Mouse (Mus musculus) lung, embryonic 15.5 days (tissue): ENCODE data around the gene Stra6. TPM values are rescaled to one million over a fixed set of nuclear protein-coding genes. Genes with fewer than 3 reads are reported as not detected.
A peak's percentile ranks its signal among the peaks of the same experiment; 100 is the strongest.

Experiments
- ATAC-seq: fragments of 200-750 bp; cut with Nextera tagmentation; 2 replicates; pipeline ENCODE4 v1.8.0; 2017; ENCODE audit warnings: moderate number of reproducible peaks, borderline replicate concordance; ENCODE audit not compliant: low FRiP score, low TSS enrichment; ENCODE audit errors: extremely low read depth
- H3K27ac ChIP-seq: fragments of 300-500 bp; sonication (generic); 2 replicates; pipeline ENCODE4 v1.5.1; 2015; ENCODE audit warnings: moderate library complexity, mild to moderate bottlenecking, inconsistent platforms
- H3K27me3 ChIP-seq: fragments of 300-500 bp; sonication (generic); 2 replicates; pipeline ENCODE4 v1.6.1; 2015; ENCODE audit warnings: inconsistent platforms
- H3K36me3 ChIP-seq: fragments of 300-500 bp; sonication (generic); 2 replicates; pipeline ENCODE4 v1.6.1; 2015; ENCODE audit warnings: inconsistent platforms
- H3K4me1 ChIP-seq: fragments of 300-500 bp; sonication (generic); 2 replicates; pipeline ENCODE4 v1.6.1; 2015; ENCODE audit warnings: inconsistent platforms
- H3K4me2 ChIP-seq: fragments of 300-500 bp; sonication (generic); 2 replicates; pipeline ENCODE4 v1.6.1; 2015; ENCODE audit warnings: inconsistent platforms, mild to moderate bottlenecking, moderate library complexity
- H3K4me3 ChIP-seq: fragments of 300-500 bp; sonication (generic); 2 replicates; pipeline ENCODE4 v1.5.1; 2015; ENCODE audit warnings: mild to moderate bottlenecking, inconsistent platforms
- H3K9ac ChIP-seq: fragments of 300-500 bp; sonication (generic); 2 replicates; pipeline ENCODE4 v1.6.1; 2015; ENCODE audit warnings: inconsistent platforms
- H3K9me3 ChIP-seq: fragments of 300-500 bp; sonication (generic); 2 replicates; pipeline ENCODE4 v1.6.1; 2016; ENCODE audit warnings: inconsistent platforms
- WGBS: fragments of 180-500 bp; shearing (Covaris S2); methylation state at CpG from one replicate; pipeline ENCODE4 v1.1.7; 2015; 5-methylcytosine and 5-hydroxymethylcytosine counted together
- polyA plus RNA-seq: library from polyadenylated mRNA; unstranded; fragments of >200 nt; fragmentation: Nextera tagmentation; extraction: Ambion mirVana; gene quantifications from 2 replicates; pipeline ENCODE4 v1.2.1, GENCODE M21; 2015

The Stra6 gene
- polyA plus RNA-seq, 1 experiment from 2014 or later: 1.2 TPM

DNA sequence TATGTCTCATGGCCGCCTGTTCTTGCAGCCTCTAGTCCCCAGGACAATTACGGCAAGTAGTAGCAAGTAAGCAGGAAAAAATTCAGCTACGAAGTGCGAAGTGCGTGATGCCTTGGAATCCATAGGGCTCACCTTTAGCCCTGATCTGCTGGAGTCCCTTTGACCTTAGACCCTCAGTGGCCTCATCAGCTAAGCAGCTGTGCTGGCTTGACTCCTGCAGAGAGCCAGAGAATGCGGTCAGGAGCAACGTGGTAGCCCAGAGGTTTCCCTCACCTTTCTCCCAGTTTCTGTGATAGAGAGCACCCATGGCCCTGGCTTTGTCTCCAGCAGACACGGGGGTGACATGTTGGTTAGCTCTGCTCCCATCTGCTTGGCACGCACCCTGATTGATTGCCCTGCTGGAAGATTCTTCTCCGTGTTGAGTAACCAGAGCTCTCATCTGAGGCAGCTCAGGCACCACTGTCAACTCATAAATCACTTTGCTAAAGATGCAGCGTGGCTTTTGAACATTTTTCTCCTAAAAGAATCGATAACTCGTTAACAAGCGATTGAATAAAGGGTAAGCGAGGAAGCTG lies 42.1 kb downstream of the Stra6 start:
- Histone ChIP-seq H3K4me2 (no peak overlapping the region), H3K27ac (no peak overlapping the region), H3K36me3 (no peaks in the 10 kb centered on the region), H3K9me3 (no peaks in the 10 kb centered on the region), H3K4me3 (no peak overlapping the region), H3K9ac (no peak overlapping the region), H3K4me1 (no peaks in the 10 kb centered on the region), H3K27me3 (no peaks in the 10 kb centered on the region)
- ATAC-seq: no peak
- WGBS: 38% methylated on average over 15 of the region's 15 CpGs

DNA sequence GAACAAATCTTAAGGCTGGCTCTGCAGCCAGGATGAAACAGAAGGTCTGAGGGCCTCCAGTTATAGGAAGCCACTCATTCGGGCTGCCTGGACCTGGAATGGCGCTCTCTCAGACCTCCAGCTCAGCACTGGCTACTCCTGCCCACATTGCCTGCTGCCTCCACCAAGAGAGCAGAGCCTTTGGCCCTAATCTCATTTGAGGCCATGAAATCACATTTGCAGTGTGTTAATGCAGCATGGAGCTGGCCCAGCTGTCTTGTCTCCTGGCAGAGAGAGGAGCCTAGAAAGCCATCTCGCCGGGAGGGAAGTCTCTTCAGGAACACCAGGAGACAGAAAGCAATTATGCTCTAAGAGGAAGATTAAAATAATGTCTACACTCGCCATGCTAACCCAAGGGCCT lies 43.9 kb downstream of the Stra6 start:
- ATAC-seq: no peak
- Histone ChIP-seq H3K4me3 (no peak overlapping the region), H3K9ac (no peak overlapping the region), H3K4me1 (peaks cover 8% of the 10 kb centered on the region; the same call in 1 of the 2 replicates), H3K4me2 (no peak overlapping the region), H3K27me3 (no peaks in the 10 kb centered on the region), H3K27ac (no peak overlapping the region), H3K36me3 (no peaks in the 10 kb centered on the region), H3K9me3 (no peaks in the 10 kb centered on the region)
- 55% methylated on average over 5 of the region's 5 CpGs for WGBS

DNA sequence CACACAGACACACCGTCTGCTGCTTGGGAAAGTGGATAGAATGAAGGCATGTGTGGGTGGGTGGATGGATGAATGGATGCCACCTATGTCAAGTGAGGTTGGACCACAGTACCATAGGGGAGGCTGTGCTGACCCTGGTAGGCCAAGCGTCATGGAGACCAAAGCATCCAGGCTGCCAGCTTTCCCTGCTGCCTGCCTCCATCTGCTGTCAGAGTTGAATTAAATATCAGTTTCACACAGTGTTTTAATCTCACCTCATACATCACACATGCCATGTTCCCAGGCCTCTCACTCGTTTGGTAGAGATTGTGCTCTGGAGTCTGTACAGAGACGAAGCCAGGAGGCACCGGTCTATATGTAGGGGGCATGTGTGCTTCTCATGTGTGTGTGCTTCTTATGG lies 47.2 kb downstream of the Stra6 start:
- Histone ChIP-seq H3K4me3 (no peak overlapping the region), H3K9ac (no peak overlapping the region), H3K36me3 (no peaks in the 10 kb centered on the region), H3K4me2 (no peak overlapping the region), H3K27me3 (peaks cover 12% of the 10 kb centered on the region), H3K9me3 (no peaks in the 10 kb centered on the region), H3K27ac (no peak overlapping the region), H3K4me1 (peaks cover 29% of the 10 kb centered on the region)
- WGBS: 58% methylated on average over 5 of the region's 5 CpGs
- no peak for ATAC-seq

DNA sequence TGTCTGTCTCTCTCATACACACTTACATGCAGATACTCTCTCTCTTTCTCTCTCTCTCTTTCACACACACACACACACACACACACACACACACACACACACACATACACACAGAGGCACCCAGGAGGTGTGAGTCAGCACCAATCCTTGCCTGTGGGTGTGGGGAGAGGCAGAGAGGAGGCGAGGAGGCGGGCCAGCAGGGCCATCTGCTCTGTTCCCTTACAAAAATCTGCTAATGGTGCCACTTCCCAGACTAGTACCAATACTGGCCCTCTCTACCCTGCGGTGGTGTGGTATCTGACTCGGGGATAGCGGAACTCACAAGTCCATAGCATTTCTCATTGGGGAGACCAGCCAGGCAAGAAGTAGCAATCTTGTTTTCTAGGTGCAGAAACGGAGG lies 47.8 kb downstream of the Stra6 start:
- Histone ChIP-seq H3K4me2 (no peak overlapping the region), H3K27ac (no peak overlapping the region), H3K9me3 (no peaks in the 10 kb centered on the region), H3K27me3 (peaks cover 12% of the 10 kb centered on the region), H3K36me3 (no peaks in the 10 kb centered on the region), H3K9ac (no peak overlapping the region), H3K4me3 (no peak overlapping the region), H3K4me1 (peaks cover 29% of the 10 kb centered on the region)
- ATAC-seq: no peak
- 64% methylated on average over 6 of the region's 6 CpGs for WGBS

DNA sequence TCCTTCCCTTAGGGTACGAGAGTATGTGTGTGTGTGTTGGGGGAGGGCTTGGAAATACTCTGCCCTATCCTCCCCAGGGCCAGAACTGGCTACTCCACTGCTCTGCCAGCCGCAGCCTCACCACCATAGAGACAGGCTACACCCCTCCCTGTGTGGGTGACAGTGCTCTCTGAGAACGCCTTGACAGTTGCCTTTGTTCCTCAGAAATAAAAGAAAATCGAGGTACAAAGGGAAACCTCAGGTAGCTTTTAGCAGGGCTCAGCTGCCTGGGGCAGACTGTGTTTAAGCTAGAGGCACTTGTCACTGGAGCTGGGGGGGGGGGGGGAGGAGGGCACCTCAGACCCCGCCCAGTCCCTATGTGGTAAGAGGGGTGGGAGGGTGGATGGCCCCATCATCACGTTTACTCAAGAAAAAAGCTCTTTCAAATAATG lies 48.7 kb downstream of the Stra6 start:
- 0 out of 2 replicates have a peak, but pooled peaks have one; percentile 33 for ATAC-seq
- 20% methylated on average over 6 of the region's 6 CpGs for WGBS
- H3K4me2 ChIP-seq: peak overlapping the region; percentile 47; the same call in 1 of the 2 replicates

DNA sequence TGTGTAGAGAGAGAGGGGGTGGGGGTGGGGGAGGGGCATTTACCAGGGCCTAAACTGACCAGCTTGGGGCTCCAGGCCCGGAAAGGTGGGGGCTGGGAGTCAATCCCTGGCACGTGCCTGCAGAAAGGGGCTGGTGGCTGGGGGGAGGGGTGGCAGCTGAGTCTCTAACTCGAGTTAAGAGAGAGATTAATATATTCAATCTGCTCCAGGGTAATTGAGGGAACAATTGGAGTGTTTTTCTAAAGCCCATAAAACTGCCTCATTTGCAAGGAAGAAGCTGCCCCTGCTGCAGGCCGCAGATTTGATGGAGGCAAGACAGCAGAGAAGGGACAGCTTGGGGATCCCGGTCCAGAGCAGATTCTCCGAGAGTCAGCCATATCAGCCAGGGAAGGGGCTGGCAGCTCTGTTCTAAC lies 49.3 kb downstream of the Stra6 start:
- Histone ChIP-seq H3K9me3 (no peaks in the 10 kb centered on the region), H3K27me3 (peaks cover 12% of the 10 kb centered on the region), H3K9ac (no peak overlapping the region), H3K4me2 (peak overlapping the region; percentile 47), H3K4me1 (peaks cover 29% of the 10 kb centered on the region), H3K36me3 (no peaks in the 10 kb centered on the region), H3K4me3 (no peak overlapping the region), H3K27ac (peak overlapping the region; percentile 44)
- WGBS: 12% methylated on average over 6 of the region's 6 CpGs
- ATAC-seq: 0 out of 2 replicates have a peak, but pooled peaks have one; percentile 21

More for the DNA sequence above, 48.7 kb downstream of the Stra6 start:
- no peak overlapping the region for H3K9ac ChIP-seq
- H3K27ac ChIP-seq: 0 out of 2 replicates have a peak overlapping the region, but pooled peaks have one; percentile 7
- H3K4me1 ChIP-seq: peaks cover 29% of the 10 kb centered on the region
- H3K4me3 ChIP-seq: no peak overlapping the region
- H3K27me3 ChIP-seq: peaks cover 12% of the 10 kb centered on the region
- no peaks in the 10 kb centered on the region for H3K9me3 ChIP-seq
- H3K36me3 ChIP-seq: no peaks in the 10 kb centered on the region

- no peak overlapping the region for H3K9ac ChIP-seq
- WGBS: 11% methylated on average over 22 of the region's 22 CpGs
Observed at GRCm38 (mm10) chr9:58113279-58113884, 49.8 kb downstream of the Stra6 start.

GRCm38 (mm10) chr9:58114019-58114418 lies 50.4 kb downstream of the Stra6 start:
- no peaks in the 10 kb centered on the region for H3K36me3 ChIP-seq
- peak overlapping the region; percentile 47 for H3K4me2 ChIP-seq
- no peak overlapping the region for H3K4me3 ChIP-seq
- no peak for ATAC-seq
- H3K9ac ChIP-seq: no peak overlapping the region
- peaks cover 12% of the 10 kb centered on the region for H3K27me3 ChIP-seq
- no peak overlapping the region for H3K27ac ChIP-seq
- no peaks in the 10 kb centered on the region for H3K9me3 ChIP-seq
- 18% methylated on average over 9 of the region's 9 CpGs for WGBS
- H3K4me1 ChIP-seq: peaks cover 34% of the 10 kb centered on the region

More at GRCm38 (mm10) chr9:58113279-58113884, 49.8 kb downstream of the Stra6 start:
- peak overlapping the region; percentile 44 for H3K27ac ChIP-seq
- H3K27me3 ChIP-seq: peaks cover 12% of the 10 kb centered on the region
- ATAC-seq: peak; percentile 33
- H3K4me1 ChIP-seq: peaks cover 31% of the 10 kb centered on the region
- peak overlapping the region; percentile 19; the same call in 1 of the 2 replicates for H3K4me3 ChIP-seq
- H3K9me3 ChIP-seq: no peaks in the 10 kb centered on the region
- peak overlapping the region; percentile 47 for H3K4me2 ChIP-seq
- no peaks in the 10 kb centered on the region for H3K36me3 ChIP-seq

- H3K27ac ChIP-seq: no peak overlapping the region
- 40% methylated on average over 7 of the region's 7 CpGs for WGBS
- no peak for ATAC-seq
- H3K36me3 ChIP-seq: no peaks in the 10 kb centered on the region
- H3K4me2 ChIP-seq: no peak overlapping the region
- no peak overlapping the region for H3K4me3 ChIP-seq
- H3K9ac ChIP-seq: no peak overlapping the region
- peaks cover 12% of the 10 kb centered on the region for H3K27me3 ChIP-seq
- no peaks in the 10 kb centered on the region for H3K9me3 ChIP-seq
- H3K4me1 ChIP-seq: peaks cover 34% of the 10 kb centered on the region
Observed at GRCm38 (mm10) chr9:58115297-58115925, 51.8 kb downstream of the Stra6 start.

DNA sequence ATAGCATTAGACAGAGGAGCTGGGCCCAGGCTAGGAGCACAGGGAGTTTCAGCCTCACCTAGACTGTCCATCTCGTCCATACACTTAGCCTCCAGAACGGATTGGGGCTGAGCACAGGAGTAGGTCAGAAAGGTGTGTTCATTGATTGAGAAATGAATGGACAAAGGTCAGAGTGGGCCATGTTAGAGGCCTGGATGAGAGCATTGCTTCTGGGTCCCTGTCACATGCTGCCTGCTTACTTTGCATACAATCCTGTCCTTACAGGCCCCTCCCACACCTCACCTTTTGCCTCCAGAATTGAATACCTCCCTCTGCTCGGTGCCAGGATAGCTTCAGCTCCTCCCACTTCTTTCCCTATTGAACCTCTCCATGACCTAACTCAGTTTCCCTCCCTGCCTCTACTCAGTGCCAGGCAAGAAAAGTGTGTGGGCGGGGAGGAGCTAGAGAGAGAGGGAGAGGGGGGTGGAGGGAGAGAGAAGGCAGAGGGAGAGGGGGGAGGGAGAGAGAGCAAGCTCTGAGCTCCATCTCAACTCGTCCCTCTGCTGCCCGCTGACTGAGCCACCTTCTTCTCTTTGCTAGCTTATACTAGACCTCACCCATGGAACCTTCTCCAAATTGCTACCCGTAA lies 52.5 kb downstream of the Stra6 start:
- WGBS: 40% methylated on average over 7 of the region's 7 CpGs
- Histone ChIP-seq H3K36me3 (no peaks in the 10 kb centered on the region), H3K9me3 (no peaks in the 10 kb centered on the region), H3K4me3 (no peak overlapping the region), H3K4me2 (no peak overlapping the region), H3K27ac (no peak overlapping the region), H3K9ac (no peak overlapping the region), H3K27me3 (peaks cover 12% of the 10 kb centered on the region), H3K4me1 (peaks cover 34% of the 10 kb centered on the region)
- no peak for ATAC-seq

DNA sequence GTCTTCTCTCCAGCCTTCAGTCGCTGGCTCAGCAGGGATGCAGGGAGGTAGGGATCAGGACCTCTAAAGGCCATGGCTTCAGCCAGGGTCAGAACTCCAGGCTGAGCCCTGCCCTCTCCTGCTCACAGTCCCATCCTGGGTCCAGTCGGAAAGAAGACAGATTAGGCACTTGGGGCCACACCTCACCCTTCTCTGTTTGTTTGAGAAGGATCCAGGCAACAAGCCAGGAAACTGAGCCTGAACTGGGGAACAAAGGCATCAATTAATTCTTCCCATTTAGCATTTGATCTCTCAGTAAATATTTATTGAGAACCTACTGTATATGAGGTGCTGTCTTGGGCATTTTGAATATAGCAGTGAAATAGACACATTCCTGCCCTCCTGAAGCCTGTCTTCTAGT lies 55.1 kb downstream of the Stra6 start, which contains the start of gene Ccdc33:
Ccdc33 (minus strand) TSS at position 153 of the 400 bp plus-strand sequence.
- no peak within 1 kb of the TSS for H3K4me2 ChIP-seq
- WGBS: 12% methylated on average over 2 of the region's 2 CpGs
- H3K27ac ChIP-seq: no peak within 1 kb of the TSS
- H3K9ac ChIP-seq: no peak within 1 kb of the TSS
- H3K9me3 ChIP-seq: no peaks in the 10 kb centered on the region
- H3K36me3 ChIP-seq: no peaks in the 10 kb centered on the region
- ATAC-seq: no peak
- H3K27me3 ChIP-seq: peaks cover 6% of the 10 kb centered on the region
- H3K4me3 ChIP-seq: no peak within 1 kb of the TSS
- H3K4me1 ChIP-seq: peaks cover 15% of the 10 kb centered on the region
